Mouse (Mus musculus): ENCODE data around the gene Cd63. TPM values are rescaled to one million over a fixed set of nuclear protein-coding genes. Genes with fewer than 3 reads are reported as not detected.
A peak's percentile ranks its signal among the peaks of the same experiment; 100 is the strongest.

Cd63 gene
- total and polyA plus RNA-seq, 3 experiments = 0.04 to 1.7 (median 0.22) TPM

- Histone ChIP-seq H3K4me1 (ENCODE audit: insufficient read depth, low read depth, low read length) (peaks cover 24% of the 10 kb centered on the region), H3K4me3 (ENCODE audit: low read depth, low read length) (no peak overlapping the region), H3K36me3 (replicated peaks) (peaks cover 55% of the 10 kb centered on the region), H3K27me3 (ENCODE audit: insufficient read depth, low read length) (no peaks in the 10 kb centered on the region), H3K9me3 (replicated peaks) (no peaks in the 10 kb centered on the region)
- DNase-seq (ENCODE audit: low spot score) = no peak
- no peak for ATAC-seq (ENCODE audit: extremely low read depth, insufficient number of reproducible peaks, low FRiP score, poor library complexity, severe bottlenecking)
- TF ChIP-seq TAL1 (conservative IDR thresholded peaks at IDR 0.05; ENCODE audit: low read depth, low read length) (no peak), CTCF (IDR thresholded peaks at IDR 0.05; ENCODE audit: low read depth, low read length) (no peak), POLR2AphosphoS5 (IDR thresholded peaks at IDR 0.05; ENCODE audit: insufficient replicate concordance, low read depth, low read length) (no peak), GATA1 (IDR thresholded peaks at IDR 0.05; ENCODE audit: borderline replicate concordance, low read length) (no peak), GATA2 (IDR thresholded peaks at IDR 0.05; ENCODE audit: borderline replicate concordance, low read depth, low read length) (no peak)
Observed at GRCm38 (mm10) chr10:128920736-128921161, 20.0 kb downstream of the Cd63 start.

DNA sequence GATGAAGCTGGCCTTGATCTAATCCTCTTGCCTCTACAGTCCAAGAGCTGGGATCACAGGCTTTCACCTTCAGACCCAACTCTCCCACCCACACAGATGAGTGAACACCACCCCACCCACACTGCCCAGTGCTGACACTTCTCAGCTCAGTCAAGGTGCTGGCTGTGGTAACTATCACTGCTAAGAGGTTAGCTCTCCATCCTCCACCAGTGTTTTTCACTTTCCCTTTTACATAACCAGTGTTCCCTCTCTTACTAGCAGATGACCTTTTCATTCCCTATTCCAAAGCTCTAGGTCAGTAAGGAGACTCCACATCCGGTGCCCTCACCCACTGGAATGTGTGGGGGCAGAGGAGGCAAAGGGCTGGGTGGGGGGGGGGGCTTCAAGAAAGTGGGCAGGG is 20.5 kb downstream of the Cd63 start:
- no peak for TF ChIP-seq TAL1 (conservative IDR thresholded peaks at IDR 0.05; ENCODE audit: low read depth, low read length)
- TF ChIP-seq GATA2 (IDR thresholded peaks at IDR 0.05; ENCODE audit: borderline replicate concordance, low read depth, low read length) = no peak
- no peak for TF ChIP-seq GATA1 (IDR thresholded peaks at IDR 0.05; ENCODE audit: borderline replicate concordance, low read length)
- no peak for TF ChIP-seq CTCF (IDR thresholded peaks at IDR 0.05; ENCODE audit: low read depth, low read length)
- TF ChIP-seq POLR2AphosphoS5 (IDR thresholded peaks at IDR 0.05; ENCODE audit: insufficient replicate concordance, low read depth, low read length) = no peak
- Histone ChIP-seq H3K4me3 (ENCODE audit: low read depth, low read length) (no peak overlapping the region), H3K4me1 (ENCODE audit: insufficient read depth, low read depth, low read length) (peaks cover 24% of the 10 kb centered on the region)

DNA sequence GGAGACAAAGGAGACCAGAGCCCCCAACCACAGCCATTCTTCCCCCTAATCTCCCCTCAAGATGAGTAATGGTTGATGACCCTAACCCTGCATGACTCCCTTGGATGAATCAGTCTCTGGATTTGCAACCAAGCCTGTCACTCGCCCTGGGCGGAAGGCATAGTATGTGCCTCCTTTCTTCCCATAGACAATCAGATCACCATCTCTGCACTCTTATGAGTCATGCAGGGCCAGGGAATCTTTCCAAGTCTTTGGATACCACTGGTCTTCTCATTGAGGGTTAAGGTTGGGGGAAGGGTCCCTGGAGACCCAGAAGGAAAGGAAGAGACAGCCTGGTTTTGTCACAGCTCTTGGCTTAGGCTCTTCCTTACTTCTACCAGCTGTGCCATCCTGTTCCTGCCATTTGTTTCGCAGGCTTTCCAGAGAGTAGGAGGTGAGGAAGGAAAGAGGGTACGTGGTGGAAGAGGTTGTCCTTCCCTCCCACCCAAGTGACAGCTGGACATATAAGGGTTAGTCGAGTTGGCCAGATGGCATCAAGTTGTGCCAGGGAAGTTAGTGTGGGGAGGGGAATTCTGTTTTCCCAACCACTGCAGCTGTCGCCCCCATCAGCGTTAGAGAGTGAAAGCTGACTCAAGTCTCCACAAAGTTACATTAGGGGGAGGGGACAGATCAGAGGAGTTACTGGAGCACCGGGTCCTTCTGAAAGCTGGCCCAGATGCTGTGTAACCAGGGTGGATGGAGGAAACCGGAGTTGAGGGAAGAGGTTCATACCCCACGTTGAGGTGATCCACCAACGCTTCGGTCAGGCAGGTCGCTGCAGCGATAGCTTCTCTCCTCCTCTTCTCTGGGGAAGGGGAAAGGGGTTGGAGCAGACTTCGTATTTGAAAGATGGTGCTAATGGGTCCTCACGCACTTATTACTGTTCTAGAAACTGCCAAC is 21.4 kb downstream of the Cd63 start:
- DNase-seq (ENCODE audit: low spot score) = no peak
- peaks cover 24% of the 10 kb centered on the region for H3K4me1 ChIP-seq (ENCODE audit: insufficient read depth, low read depth, low read length)
- no peak for ATAC-seq (ENCODE audit: extremely low read depth, insufficient number of reproducible peaks, low FRiP score, poor library complexity, severe bottlenecking)
- H3K4me3 ChIP-seq (ENCODE audit: low read depth, low read length) = peak overlapping the region; percentile 90
- TF ChIP-seq GATA2 (IDR thresholded peaks at IDR 0.05; ENCODE audit: borderline replicate concordance, low read depth, low read length) = no peak
- no peak for TF ChIP-seq POLR2AphosphoS5 (IDR thresholded peaks at IDR 0.05; ENCODE audit: insufficient replicate concordance, low read depth, low read length)
- TF ChIP-seq CTCF (IDR thresholded peaks at IDR 0.05; ENCODE audit: low read depth, low read length) = no peak
- no peak for TF ChIP-seq GATA1 (IDR thresholded peaks at IDR 0.05; ENCODE audit: borderline replicate concordance, low read length)
- no peak for TF ChIP-seq TAL1 (conservative IDR thresholded peaks at IDR 0.05; ENCODE audit: low read depth, low read length)
- peaks cover 48% of the 10 kb centered on the region for H3K36me3 ChIP-seq (replicated peaks)
- no peaks in the 10 kb centered on the region for H3K27me3 ChIP-seq (ENCODE audit: insufficient read depth, low read length)
- no peaks in the 10 kb centered on the region for H3K9me3 ChIP-seq (replicated peaks)

More for the DNA sequence above, 20.5 kb downstream of the Cd63 start:
- H3K9me3 ChIP-seq (replicated peaks) = no peaks in the 10 kb centered on the region
- DNase-seq (ENCODE audit: low spot score) (no peak), ATAC-seq (ENCODE audit: extremely low read depth, insufficient number of reproducible peaks, low FRiP score, poor library complexity, severe bottlenecking) (no peak)
- H3K36me3 ChIP-seq (replicated peaks) = peaks cover 55% of the 10 kb centered on the region
- no peaks in the 10 kb centered on the region for H3K27me3 ChIP-seq (ENCODE audit: insufficient read depth, low read length)

DNA sequence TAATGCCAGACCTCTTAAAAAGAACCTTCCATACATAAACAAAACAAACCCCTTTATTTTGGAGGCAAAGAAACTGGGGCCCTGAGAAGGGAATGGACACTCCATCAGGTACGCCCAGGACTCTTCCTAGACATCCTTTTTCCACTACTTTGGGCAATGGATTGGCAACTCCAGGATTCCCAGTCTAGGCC is 21.9 kb downstream of the Cd63 start, which contains the start of gene Rdh5:
Gene Rdh5 (minus strand): TSS at position 67 of the 191 bp plus-strand sequence.
- Histone ChIP-seq H3K27me3 (ENCODE audit: insufficient read depth, low read length) (peaks cover 4% of the 10 kb centered on the region; the same call in 1 of the 2 replicates), H3K36me3 (replicated peaks) (peaks cover 43% of the 10 kb centered on the region), H3K4me3 (ENCODE audit: low read depth, low read length) (peak within 1 kb of the TSS; percentile 90), H3K4me1 (ENCODE audit: insufficient read depth, low read depth, low read length) (peaks cover 24% of the 10 kb centered on the region), H3K9me3 (replicated peaks) (no peaks in the 10 kb centered on the region)
- TF ChIP-seq GATA1 (IDR thresholded peaks at IDR 0.05; ENCODE audit: borderline replicate concordance, low read length) (no peak), TAL1 (conservative IDR thresholded peaks at IDR 0.05; ENCODE audit: low read depth, low read length) (no peak), CTCF (IDR thresholded peaks at IDR 0.05; ENCODE audit: low read depth, low read length) (no peak), POLR2AphosphoS5 (IDR thresholded peaks at IDR 0.05; ENCODE audit: insufficient replicate concordance, low read depth, low read length) (no peak)
- DNase-seq (ENCODE audit: low spot score) = no peak
- ATAC-seq (ENCODE audit: extremely low read depth, insufficient number of reproducible peaks, low FRiP score, poor library complexity, severe bottlenecking) = no peak

- TF ChIP-seq TAL1 (conservative IDR thresholded peaks at IDR 0.05; ENCODE audit: low read depth, low read length) (no peak), POLR2AphosphoS5 (IDR thresholded peaks at IDR 0.05; ENCODE audit: insufficient replicate concordance, low read depth, low read length) (no peak), CTCF (IDR thresholded peaks at IDR 0.05; ENCODE audit: low read depth, low read length) (no peak), GATA1 (IDR thresholded peaks at IDR 0.05; ENCODE audit: borderline replicate concordance, low read length) (no peak), GATA2 (IDR thresholded peaks at IDR 0.05; ENCODE audit: borderline replicate concordance, low read depth, low read length) (no peak)
- DNase-seq (ENCODE audit: low spot score) (peak; percentile 100), ATAC-seq (ENCODE audit: extremely low read depth, insufficient number of reproducible peaks, low FRiP score, poor library complexity, severe bottlenecking) (peak; percentile 98)
- peak overlapping the region; percentile 90 for H3K4me3 ChIP-seq (ENCODE audit: low read depth, low read length)
- peaks cover 24% of the 10 kb centered on the region for H3K4me1 ChIP-seq (ENCODE audit: insufficient read depth, low read depth, low read length)
- no peaks in the 10 kb centered on the region for H3K9me3 ChIP-seq (replicated peaks)
- H3K27me3 ChIP-seq (ENCODE audit: insufficient read depth, low read length) = peaks cover 9% of the 10 kb centered on the region
- peaks cover 38% of the 10 kb centered on the region for H3K36me3 ChIP-seq (replicated peaks)
Observed at GRCm38 (mm10) chr10:128923013-128923691, 22.4 kb downstream of the Cd63 start.

DNA sequence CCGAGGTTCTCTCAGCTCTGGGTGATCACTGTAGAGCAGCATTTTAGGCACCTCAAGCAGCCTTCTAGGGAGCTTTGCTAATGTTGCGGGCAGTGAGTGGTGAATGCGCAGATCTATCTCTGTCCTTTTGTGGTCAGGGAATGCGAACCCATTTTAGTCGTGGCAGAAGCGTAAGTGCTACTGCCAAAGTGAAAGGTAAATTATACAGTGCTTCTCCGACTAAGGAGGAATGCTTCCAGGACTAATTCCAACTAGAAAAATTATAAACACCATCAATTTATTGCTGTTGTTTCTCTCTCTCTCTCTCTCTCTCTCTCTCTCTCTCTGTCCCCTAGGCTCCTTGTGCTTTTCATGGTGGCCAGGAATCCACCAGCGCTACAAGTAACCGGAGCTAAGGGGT is 23.1 kb downstream of the Cd63 start, which contains the start of gene Bloc1s1:
Gene Bloc1s1 (minus strand): TSS at position 101 of the 400 bp plus-strand sequence.
- DNase-seq (ENCODE audit: low spot score) = no peak
- ATAC-seq (ENCODE audit: extremely low read depth, insufficient number of reproducible peaks, low FRiP score, poor library complexity, severe bottlenecking) = no peak
- peak within 1 kb of the TSS; percentile 90 for H3K4me3 ChIP-seq (ENCODE audit: low read depth, low read length)
- no peaks in the 10 kb centered on the region for H3K9me3 ChIP-seq (replicated peaks)
- H3K27me3 ChIP-seq (ENCODE audit: insufficient read depth, low read length) = peaks cover 16% of the 10 kb centered on the region
- peaks cover 32% of the 10 kb centered on the region for H3K36me3 ChIP-seq (replicated peaks)
- TF ChIP-seq GATA2 (IDR thresholded peaks at IDR 0.05; ENCODE audit: borderline replicate concordance, low read depth, low read length) = no peak
- no peak for TF ChIP-seq POLR2AphosphoS5 (IDR thresholded peaks at IDR 0.05; ENCODE audit: insufficient replicate concordance, low read depth, low read length)
- TF ChIP-seq TAL1 (conservative IDR thresholded peaks at IDR 0.05; ENCODE audit: low read depth, low read length) = no peak
- no peak for TF ChIP-seq GATA1 (IDR thresholded peaks at IDR 0.05; ENCODE audit: borderline replicate concordance, low read length)
- TF ChIP-seq CTCF (IDR thresholded peaks at IDR 0.05; ENCODE audit: low read depth, low read length) = no peak
- peaks cover 24% of the 10 kb centered on the region for H3K4me1 ChIP-seq (ENCODE audit: insufficient read depth, low read depth, low read length)
